Mouse (Mus musculus) adrenal gland (tissue): ENCODE measurements at regions not wholly inside any gene's neighbourhood (a gene's known extent, or its start where the extent isn't known, plus 50 kb on each side); places are given as distances from the start of the nearest gene placed in this dataset.

Experiments
- intact Hi-C: fragments of 180-260 bp; cut with DNase I; formaldehyde crosslinking; loops from one replicate; pipeline ENCODE4 v1.15.1; 2025

DNA sequence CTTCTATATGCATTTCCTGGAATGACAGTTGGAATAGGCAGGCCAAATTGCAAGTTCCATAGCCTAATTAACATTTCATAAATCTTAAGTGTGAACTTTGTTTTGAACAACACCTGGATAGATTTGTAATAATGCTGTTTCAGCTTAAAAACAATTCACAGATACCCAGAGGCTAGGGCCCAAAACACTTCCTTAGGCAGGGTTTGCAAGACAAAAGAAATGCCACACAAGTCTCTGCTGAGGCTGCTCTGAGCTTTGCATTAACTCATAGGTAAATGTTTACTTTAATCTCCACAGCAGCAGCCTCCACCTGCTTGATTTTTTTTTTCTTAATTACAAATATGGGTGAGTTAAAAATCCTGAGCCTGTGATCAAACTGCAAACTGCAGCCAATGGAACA, 118.4 kb downstream of the Gnat3 start:
- intact Hi-C loops: no loop called here

DNA sequence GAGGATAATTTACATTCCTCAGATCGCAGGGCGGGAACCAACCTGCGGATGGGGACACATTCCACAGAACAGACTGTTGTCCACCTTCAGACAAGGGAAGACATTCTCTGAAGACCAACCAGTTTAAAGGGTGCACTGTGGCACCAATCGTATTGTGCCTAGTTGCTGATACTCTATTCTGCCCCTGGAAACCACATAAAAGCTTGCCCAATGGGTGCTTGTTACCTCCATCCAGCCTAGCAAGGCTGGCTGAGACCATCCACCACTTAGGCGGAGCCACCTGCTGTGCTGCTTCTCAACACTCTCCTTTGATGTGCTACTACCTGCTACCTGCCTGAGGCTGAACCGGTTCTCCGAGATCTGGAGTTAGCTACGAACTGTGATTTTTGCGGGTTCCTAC, 119.9 kb downstream of the Gnat3 start:
- intact Hi-C loops: no loop called here

DNA sequence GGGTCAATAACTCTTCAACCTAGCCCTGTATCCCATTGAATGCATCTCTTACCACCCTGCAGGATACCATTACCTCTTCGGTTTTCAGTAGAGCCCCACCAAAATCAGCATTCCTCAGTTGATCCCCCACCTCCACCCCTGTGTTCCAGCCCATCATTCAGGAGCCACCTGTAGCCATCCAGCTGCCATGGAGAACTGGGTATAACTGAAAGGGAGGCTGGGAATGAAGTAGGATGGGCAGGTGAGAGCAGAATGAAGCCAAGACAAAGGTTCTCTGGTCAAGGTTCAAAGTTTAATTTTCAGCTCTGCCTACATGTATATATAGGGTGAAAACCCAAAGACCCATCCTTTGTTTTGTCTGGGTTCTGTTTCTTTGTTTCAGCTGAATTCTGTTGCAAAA, 121.4 kb downstream of the Gnat3 start:
- intact Hi-C loops: no loop called here

GRCm38 (mm10) chr5:18085456-18085855, 123.1 kb downstream of the Gnat3 start:
- intact Hi-C loops: no loop called here

- intact Hi-C loops: loop anchor here (2.0 kb wide), 1 partner anchor 359 kb away; no protein-coding TSS in a partner anchor
Measured at GRCm38 (mm10) chr5:18087919-18088445, 125.6 kb downstream of the Gnat3 start.

GRCm38 (mm10) chr5:18089956-18090355, 127.6 kb downstream of the Gnat3 start:
- intact Hi-C loops: loop anchor here (2.0 kb wide), 1 partner anchor 357 kb away; no protein-coding TSS in a partner anchor

DNA sequence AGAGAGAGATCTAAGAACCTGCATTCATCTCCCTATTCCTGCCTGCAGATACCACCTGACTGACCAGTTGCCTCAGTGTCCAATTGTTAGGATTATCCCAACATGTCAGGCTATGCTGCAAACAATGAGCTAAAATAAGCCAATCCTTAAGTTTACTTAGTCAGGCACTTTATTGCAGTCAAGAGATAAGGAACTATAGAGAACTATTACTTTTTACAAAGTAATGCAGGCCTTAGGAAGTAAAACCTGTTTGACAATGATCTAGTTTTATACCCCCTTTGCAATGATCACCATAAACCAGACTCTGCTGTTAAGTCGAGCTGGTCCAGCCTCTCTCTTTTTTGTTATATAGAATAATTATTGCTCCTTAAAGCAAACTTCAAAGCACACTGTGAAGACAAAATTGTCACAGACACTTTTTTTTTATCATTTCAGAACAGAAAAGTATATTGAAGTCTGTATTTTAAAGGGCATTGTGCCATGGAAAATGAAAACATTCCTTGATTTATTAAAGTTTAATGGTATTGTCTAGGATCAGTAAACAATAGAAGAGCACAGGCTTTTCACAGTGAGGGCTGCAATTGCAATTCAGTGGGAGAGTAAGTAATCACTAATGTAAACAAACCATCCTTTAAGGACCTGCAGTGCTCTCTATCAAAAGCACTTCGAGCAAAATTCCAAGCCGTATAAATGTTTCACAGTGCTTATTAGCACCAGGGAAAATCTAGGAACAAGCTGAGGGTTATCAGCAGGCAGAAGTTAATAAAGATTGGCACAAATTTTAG, 152.7 kb downstream of the Gnat3 start:
- intact Hi-C loops: no loop called here

DNA sequence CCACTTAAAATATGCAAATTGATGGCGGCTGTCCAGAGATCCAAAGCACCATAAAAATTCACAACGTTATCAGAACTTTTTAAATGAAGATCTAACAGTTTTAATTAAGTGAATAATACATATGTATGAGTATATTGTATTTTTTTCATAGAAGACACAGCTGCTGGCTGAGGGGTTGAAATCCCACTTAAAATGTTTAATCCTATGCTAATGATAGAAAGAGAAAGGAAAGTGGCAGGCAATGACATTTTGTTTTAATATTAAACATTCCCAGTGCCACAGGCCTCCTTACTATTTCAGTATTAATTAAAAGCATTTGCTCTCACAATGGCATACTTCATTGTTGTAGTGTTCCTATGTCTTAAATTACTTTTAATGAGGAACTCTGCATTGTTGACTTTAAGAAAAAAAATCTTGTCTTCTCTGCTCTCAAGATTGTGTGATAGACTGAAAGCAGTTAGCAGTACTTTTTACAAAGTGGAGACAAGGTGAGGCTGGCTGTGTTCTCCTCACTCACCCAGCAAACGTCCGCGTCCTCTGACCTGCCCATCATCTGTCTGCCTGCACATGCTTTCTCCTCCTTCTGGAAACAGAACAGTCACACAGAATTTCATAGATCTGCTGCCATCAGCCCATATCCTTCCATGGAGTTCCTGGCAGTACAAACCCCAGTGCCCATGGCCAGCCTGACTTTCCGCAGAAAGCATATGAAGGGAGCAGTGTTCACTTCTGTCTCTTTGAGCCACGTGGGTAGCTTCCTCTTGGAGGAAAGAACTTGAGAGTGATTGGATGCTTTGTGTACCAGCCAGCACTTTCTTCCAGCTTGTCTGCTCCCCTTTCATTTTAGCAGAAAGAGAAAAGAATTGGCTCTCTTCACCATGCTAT, 173.7 kb downstream of the Gnat3 start:
- intact Hi-C loops: no loop called here

- intact Hi-C loops: no loop called here
Measured at GRCm38 (mm10) chr5:18137450-18138061, 175.2 kb downstream of the Gnat3 start.

GRCm38 (mm10) chr5:18152241-18152640, 189.9 kb downstream of the Gnat3 start:
- intact Hi-C loops: no loop called here

- intact Hi-C loops: no loop called here
Measured at GRCm38 (mm10) chr5:18153703-18154102, 191.4 kb downstream of the Gnat3 start.

- intact Hi-C loops: no loop called here
Measured at GRCm38 (mm10) chr5:18163515-18163914, 196.6 kb downstream of the Gnai1 start.

DNA sequence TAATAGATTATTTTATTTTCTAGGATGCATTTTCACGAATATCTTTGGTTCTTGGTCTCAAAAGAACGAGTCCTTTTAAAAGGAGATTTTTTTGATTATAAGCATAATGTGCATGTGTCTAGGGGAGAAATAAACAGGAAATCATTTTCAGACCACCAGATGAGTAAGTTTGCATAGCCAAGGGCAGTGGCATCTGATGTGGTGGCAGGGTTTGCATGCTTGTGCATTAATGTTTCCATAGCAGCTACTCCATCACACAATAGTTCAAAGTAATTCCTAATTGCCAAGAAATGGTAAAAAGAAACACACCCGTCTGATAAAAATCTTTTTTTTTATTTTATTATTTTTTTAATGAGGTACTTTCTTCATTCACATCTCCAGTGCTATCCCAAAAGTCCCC, 182.3 kb downstream of the Gnai1 start:
- intact Hi-C loops: no loop called here

- intact Hi-C loops: no loop called here
Measured at GRCm38 (mm10) chr5:18211395-18212057, 148.6 kb downstream of the Gnai1 start.
